Mouse (Mus musculus) liver, embryonic 13.5 days (tissue): Measurements from ENCODE around the gene Cd72. TPM values are rescaled to one million over a fixed set of nuclear protein-coding genes. Genes with fewer than 3 reads are reported as not detected.
"Not testable (repeated sequence)": the region's sequence is repeated elsewhere in the genome, so short reads cannot be mapped to it uniquely, and the experiment has no call there.

Experiments used
- ATAC-seq: fragments of 200-750 bp; cut with Nextera tagmentation; 2 replicates; pipeline ENCODE4 v1.8.0; 2017; ENCODE audit warnings: low read depth, mild to moderate bottlenecking, moderate number of reproducible peaks, moderate library complexity
- DNase-seq: peaks from one replicate; pipeline ENCODE4 v3.0.0; 2022
- H3K27ac ChIP-seq: fragments of 300-500 bp; sonication (generic); 2 replicates; pipeline ENCODE4 v1.5.1; 2015; ENCODE audit warnings: moderate library complexity, mild to moderate bottlenecking, inconsistent platforms
- H3K27me3 ChIP-seq: fragments of 300-500 bp; sonication (generic); 2 replicates; pipeline ENCODE4 v1.6.1; 2015; ENCODE audit warnings: mild to moderate bottlenecking, inconsistent platforms
- H3K36me3 ChIP-seq: fragments of 300-500 bp; sonication (generic); 2 replicates; pipeline ENCODE4 v1.6.1; 2015; ENCODE audit warnings: mild to moderate bottlenecking, inconsistent platforms
- H3K4me1 ChIP-seq: fragments of 300-500 bp; sonication (generic); replicated peaks from 2 replicates; pipeline ENCODE4 v1.6.1; 2015; ENCODE audit warnings: inconsistent platforms
- H3K4me2 ChIP-seq: fragments of 300-500 bp; sonication (generic); 2 replicates; pipeline ENCODE4 v1.6.1; 2015; ENCODE audit warnings: inconsistent platforms, mild to moderate bottlenecking, moderate library complexity
- H3K4me3 ChIP-seq: fragments of 300-500 bp; sonication (generic); replicated peaks from 2 replicates; pipeline ENCODE4 v1.5.1; 2015; ENCODE audit warnings: mild to moderate bottlenecking, inconsistent platforms
- H3K9ac ChIP-seq: fragments of 300-500 bp; sonication (generic); 2 replicates; pipeline ENCODE4 v1.6.1; 2015; ENCODE audit warnings: mild to moderate bottlenecking, inconsistent platforms
- H3K9me3 ChIP-seq: fragments of 300-500 bp; sonication (generic); replicated peaks from 2 replicates; pipeline ENCODE4 v1.6.1; 2016; ENCODE audit warnings: inconsistent platforms
- WGBS: fragments of 180-500 bp; shearing (Covaris S2); methylation state at CpG from one replicate; pipeline ENCODE4 v1.1.7; 2015; ENCODE audit not compliant: insufficient replicate concordance; 5-methylcytosine and 5-hydroxymethylcytosine counted together
- polyA plus RNA-seq: library from polyadenylated mRNA; unstranded; fragments of >200 nt; fragmentation: Nextera tagmentation; extraction: Ambion mirVana; gene quantifications from 2 replicates; pipeline ENCODE4 v1.2.1, GENCODE M21; 2015

Cd72 gene
- polyA plus RNA-seq, 1 experiment from 2014 or later: 0.70 TPM

DNA sequence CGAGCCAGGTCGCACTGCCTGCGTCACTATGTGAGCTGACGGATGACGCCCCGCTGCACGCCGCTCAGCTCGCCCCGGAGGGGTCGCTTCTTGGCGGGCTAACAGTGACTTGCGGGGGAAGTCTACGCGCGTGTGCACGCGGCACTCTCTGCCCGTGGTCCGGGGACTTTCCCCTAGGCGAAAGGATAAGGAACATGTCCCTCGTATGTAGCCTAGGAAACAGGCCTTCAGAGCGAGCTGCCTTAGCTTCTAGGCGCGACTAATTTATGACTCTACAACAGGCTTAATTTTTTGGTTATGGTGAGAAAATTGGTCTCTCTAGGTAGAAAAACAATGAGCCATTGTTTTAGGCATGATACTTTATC is 38.4 kb upstream of the Cd72 start, which contains the start of gene Ccdc107:
Gene Ccdc107 (plus strand): TSS at position 80 of the 365 bp plus-strand sequence.
- Histone ChIP-seq H3K27ac (peak within 1 kb of the TSS; percentile 82), H3K9ac (peak within 1 kb of the TSS; percentile 88), H3K4me1 (peaks cover 65% of the 10 kb centered on the region), H3K4me3 (peak within 1 kb of the TSS; percentile 81), H3K27me3 (no peaks in the 10 kb centered on the region), H3K36me3 (peaks cover 28% of the 10 kb centered on the region), H3K9me3 (no peaks in the 10 kb centered on the region), H3K4me2 (peak within 1 kb of the TSS; percentile 87)
- ATAC-seq (peak; percentile 97), DNase-seq (peak; percentile 92)
- under 1% methylated on average over 25 of the region's 25 CpGs for WGBS

- Histone ChIP-seq H3K9me3 (no peaks in the 10 kb centered on the region), H3K4me2 (peak overlapping the region; percentile 59), H3K4me3 (peak overlapping the region; percentile 31), H3K36me3 (peaks cover 23% of the 10 kb centered on the region), H3K9ac (peak overlapping the region; percentile 88; the same call in 1 of the 2 replicates), H3K27me3 (no peaks in the 10 kb centered on the region), H3K4me1 (peaks cover 60% of the 10 kb centered on the region), H3K27ac (peak overlapping the region; percentile 66)
- no peak for DNase-seq
- ATAC-seq: no peak
- 37% methylated on average over 12 of the region's 12 CpGs for WGBS
These were observed 37.8 kb upstream of the Cd72 start for GRCm38 (mm10) chr4:43492101-43492820.

- H3K27ac ChIP-seq: no peak overlapping the region; the same call in 1 of the 2 replicates
- peak overlapping the region; percentile 15 for H3K4me2 ChIP-seq
- WGBS: 54% methylated on average over 5 of the region's 5 CpGs
- 0 out of 2 replicates have a peak, but pooled peaks have one; percentile 6 for ATAC-seq
- peaks cover 8% of the 10 kb centered on the region for H3K36me3 ChIP-seq
- peak; percentile 37 for DNase-seq
- H3K9ac ChIP-seq: no peak overlapping the region
- no peaks in the 10 kb centered on the region for H3K27me3 ChIP-seq
- no peaks in the 10 kb centered on the region for H3K9me3 ChIP-seq
- peaks cover 48% of the 10 kb centered on the region for H3K4me1 ChIP-seq
- H3K4me3 ChIP-seq: no peak overlapping the region
These were observed 36.4 kb upstream of the Cd72 start for GRCm38 (mm10) chr4:43490801-43491200.

- Histone ChIP-seq H3K9me3 (no peaks in the 10 kb centered on the region), H3K4me1 (peaks cover 36% of the 10 kb centered on the region), H3K27me3 (no peaks in the 10 kb centered on the region), H3K4me3 (no peak overlapping the region), H3K9ac (no peak overlapping the region), H3K36me3 (no peaks in the 10 kb centered on the region), H3K4me2 (no peak overlapping the region), H3K27ac (no peak overlapping the region)
- ATAC-seq (no peak), DNase-seq (no peak)
- WGBS: 74% methylated on average over 3 of the region's 3 CpGs
These were observed 35.2 kb upstream of the Cd72 start for GRCm38 (mm10) chr4:43489611-43490010.

DNA sequence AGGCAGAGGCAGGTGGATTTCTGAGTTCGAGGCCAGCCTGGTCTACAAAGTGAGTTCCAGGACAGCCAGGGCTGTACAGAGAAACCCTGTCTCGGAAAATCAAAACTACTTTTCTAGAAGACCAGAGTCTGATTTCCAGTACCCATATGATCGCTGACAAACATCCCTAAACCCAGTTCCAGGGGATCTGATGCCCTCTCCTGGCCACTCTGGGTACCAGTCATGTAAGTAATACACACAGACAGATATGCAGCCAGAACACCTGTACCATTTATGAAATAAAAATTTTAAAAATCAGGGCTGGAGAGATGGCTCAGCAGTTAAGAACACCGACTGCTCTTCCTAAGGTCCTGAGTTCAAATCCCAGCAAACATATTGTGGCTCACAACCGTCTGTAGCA is 31.2 kb upstream of the Cd72 start:
- ATAC-seq, H3K9ac ChIP-seq, DNase-seq, H3K4me2 ChIP-seq, H3K36me3 ChIP-seq, H3K27ac ChIP-seq, H3K9me3 ChIP-seq, H3K27me3 ChIP-seq, H3K4me3 ChIP-seq: not testable (repeated sequence)
- H3K4me1 ChIP-seq: peaks cover 23% of the 10 kb centered on the region
- WGBS: 76% methylated on average over 5 of the region's 5 CpGs

DNA sequence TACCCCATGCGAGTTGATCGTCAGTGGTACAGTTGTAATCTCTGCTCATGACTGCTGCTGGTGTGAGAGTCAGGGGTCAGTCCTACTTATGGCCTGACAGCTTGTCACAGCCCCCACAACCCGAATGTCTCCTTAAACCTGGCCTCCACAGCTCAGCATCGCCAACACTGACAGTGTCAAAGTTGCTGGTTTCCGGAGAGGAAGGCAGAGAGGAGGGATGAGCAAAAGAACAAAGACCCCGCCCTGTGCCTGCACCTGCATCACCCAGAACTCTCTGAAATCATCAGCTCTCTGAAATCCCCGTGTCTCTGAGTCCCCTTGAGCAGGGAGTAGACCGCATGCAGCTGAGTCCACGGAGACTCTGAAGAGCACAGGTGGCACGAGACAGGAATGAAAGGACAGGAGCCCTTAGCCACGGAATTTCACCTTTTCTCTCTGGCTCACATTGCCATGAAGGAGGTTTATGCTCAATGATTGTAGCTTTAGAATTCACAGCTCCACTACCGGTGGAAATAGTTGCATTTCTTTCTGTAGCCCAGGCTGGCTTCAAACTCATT is 29.2 kb upstream of the Cd72 start, which contains the start of gene Sit1:
Gene Sit1 (minus strand): TSS at position 200 of the 557 bp plus-strand sequence.
- Histone ChIP-seq H3K4me2 (no peak within 1 kb of the TSS), H3K4me1 (peaks cover 14% of the 10 kb centered on the region), H3K9ac (no peak within 1 kb of the TSS), H3K27ac (no peak within 1 kb of the TSS), H3K9me3 (no peaks in the 10 kb centered on the region), H3K4me3 (no peak within 1 kb of the TSS), H3K36me3 (no peaks in the 10 kb centered on the region), H3K27me3 (0 out of 2 replicates have a peak, but pooled peaks cover 9% of the 10 kb centered on the region)
- ATAC-seq (no peak), DNase-seq (no peak)
- 47% methylated on average over 12 of the region's 12 CpGs for WGBS

GRCm38 (mm10) chr4:43482591-43482990 is 28.2 kb upstream of the Cd72 start:
- no peak for DNase-seq
- H3K9ac ChIP-seq: no peak overlapping the region
- H3K27ac ChIP-seq: no peak overlapping the region

GRCm38 (mm10) chr4:43481894-43482456 is 27.5 kb upstream of the Cd72 start:
- no peak overlapping the region for H3K4me3 ChIP-seq
- H3K9me3 ChIP-seq: no peaks in the 10 kb centered on the region
- peaks cover 17% of the 10 kb centered on the region for H3K4me1 ChIP-seq
- H3K27me3 ChIP-seq: 0 out of 2 replicates have a peak, but pooled peaks cover 9% of the 10 kb centered on the region
- 38% methylated on average over 7 of the region's 7 CpGs for WGBS
- H3K4me2 ChIP-seq: no peak overlapping the region
- H3K27ac ChIP-seq: no peak overlapping the region
- no peak overlapping the region for H3K9ac ChIP-seq
- DNase-seq (no peak), ATAC-seq (no peak)
- H3K36me3 ChIP-seq: no peaks in the 10 kb centered on the region

More at GRCm38 (mm10) chr4:43482591-43482990, 28.2 kb upstream of the Cd72 start:
- WGBS: 57% methylated on average over 10 of the region's 10 CpGs
- Histone ChIP-seq H3K27me3 (0 out of 2 replicates have a peak, but pooled peaks cover 9% of the 10 kb centered on the region), H3K4me2 (no peak overlapping the region), H3K36me3 (no peaks in the 10 kb centered on the region), H3K4me1 (peaks cover 17% of the 10 kb centered on the region), H3K9me3 (no peaks in the 10 kb centered on the region), H3K4me3 (no peak overlapping the region)
- ATAC-seq: no peak

DNA sequence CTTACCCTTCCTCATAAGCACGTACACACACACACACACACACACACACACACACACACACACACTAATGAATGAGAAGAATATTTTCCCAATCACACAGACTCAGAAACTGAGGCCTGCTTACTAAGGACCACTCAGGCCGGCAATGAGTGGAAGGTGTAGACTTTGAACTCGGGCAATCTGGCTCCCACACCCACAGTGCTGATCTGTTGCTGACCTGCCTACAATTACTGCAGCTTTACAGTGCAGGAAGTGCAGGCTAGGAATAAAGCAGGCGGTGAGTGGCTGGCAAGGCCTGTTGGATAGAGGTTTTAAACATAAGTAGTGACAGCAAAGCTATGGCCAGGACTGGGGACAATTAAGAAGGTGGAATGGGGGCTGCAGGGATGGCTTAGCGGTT is 26.6 kb upstream of the Cd72 start:
- Histone ChIP-seq H3K9me3 (no peaks in the 10 kb centered on the region), H3K4me1 (peaks cover 17% of the 10 kb centered on the region), H3K4me3 (no peak overlapping the region), H3K27ac (no peak overlapping the region), H3K36me3 (no peaks in the 10 kb centered on the region), H3K9ac (no peak overlapping the region), H3K27me3 (0 out of 2 replicates have a peak, but pooled peaks cover 9% of the 10 kb centered on the region), H3K4me2 (no peak overlapping the region)
- 70% methylated on average over 5 of the region's 5 CpGs for WGBS
- ATAC-seq: no peak
- DNase-seq: no peak

GRCm38 (mm10) chr4:43478906-43479832 is 24.7 kb upstream of the Cd72 start:
- H3K4me3 ChIP-seq: peak overlapping the region; percentile 52; the same call in 1 of the 2 replicates
- 37% methylated on average over 24 of the region's 24 CpGs for WGBS
- no peaks in the 10 kb centered on the region for H3K9me3 ChIP-seq
- DNase-seq (peak; percentile 51), ATAC-seq (no peak)
- H3K27me3 ChIP-seq: 0 out of 2 replicates have a peak, but pooled peaks cover 9% of the 10 kb centered on the region
- H3K4me1 ChIP-seq: peaks cover 17% of the 10 kb centered on the region
- no peaks in the 10 kb centered on the region for H3K36me3 ChIP-seq
- no peak overlapping the region for H3K27ac ChIP-seq
- H3K9ac ChIP-seq: no peak overlapping the region
- peak overlapping the region; percentile 67 for H3K4me2 ChIP-seq
